Mouse (Mus musculus) liver, embryonic 14.5 days (tissue): ENCODE measurements around the gene Rag1. TPM values are rescaled to one million over a fixed set of nuclear protein-coding genes. Genes with fewer than 3 reads are reported as not detected.

ENCODE experiments used
- ATAC-seq: fragments of 200-750 bp; cut with Nextera tagmentation; 2 replicates; pipeline ENCODE4 v1.8.0; 2017; ENCODE audit warnings: moderate number of reproducible peaks, mild to moderate bottlenecking, moderate library complexity; ENCODE audit not compliant: insufficient read depth
- DNase-seq, 3 experiments: peaks; one replicate each; pipeline ENCODE4 v3.0.0-alpha.2; 2012 to 2013; ENCODE audit warnings: low read depth in 3 of 3, low spot score in 3 of 3
- H3K27ac ChIP-seq: fragments of 300-500 bp; sonication (generic); 2 replicates; pipeline ENCODE4 v1.5.1; 2014; ENCODE audit warnings: moderate library complexity, mild to moderate bottlenecking, control low read depth, inconsistent platforms
- H3K27me3 ChIP-seq: fragments of 300-500 bp; sonication (generic); 2 replicates; pipeline ENCODE4 v1.6.1; 2014; ENCODE audit warnings: mild to moderate bottlenecking, low read length, moderate library complexity; ENCODE audit not compliant: control insufficient read depth, insufficient read depth
- H3K36me3 ChIP-seq: fragments of 300-500 bp; sonication (generic); replicated peaks from 2 replicates; pipeline ENCODE4 v1.6.1; 2014; ENCODE audit warnings: low read depth; ENCODE audit not compliant: control insufficient read depth, insufficient read depth
- H3K4me1 ChIP-seq, 2 experiments: fragments of 200-500 bp in 1 of 2; fragments of 300-500 bp in 1 of 2; sonication (generic) in 1 of 2; replicated peaks; 2 replicates each; pipeline ENCODE4 v1.6.1; 2012 to 2014; ENCODE audit warnings: antibody characterized with exemption in 1 of 2, inconsistent platforms in 1 of 2, low read length in 1 of 2; ENCODE audit not compliant: control insufficient read depth in 2 of 2, insufficient read depth in 2 of 2
- H3K4me2 ChIP-seq: fragments of 300-500 bp; sonication (generic); 2 replicates; pipeline ENCODE4 v1.6.1; 2014; ENCODE audit warnings: low read depth, mild to moderate bottlenecking, control low read depth, moderate library complexity
- H3K4me3 ChIP-seq, 2 experiments: fragments of 200-500 bp in 1 of 2; fragments of 300-500 bp in 1 of 2; sonication (generic) in 1 of 2; 2 replicates each; pipeline ENCODE4 v1.5.1; 2012 to 2014; ENCODE audit warnings: low read depth in 2 of 2, low read length in 2 of 2, mild to moderate bottlenecking in 2 of 2, control low read depth in 1 of 2, inconsistent platforms in 1 of 2, moderate library complexity in 1 of 2; ENCODE audit not compliant: insufficient read depth in 1 of 2
- H3K9ac ChIP-seq: fragments of 300-500 bp; sonication (generic); replicated peaks from 2 replicates; pipeline ENCODE4 v1.6.1; 2014; ENCODE audit warnings: mild to moderate bottlenecking, control low read depth, moderate library complexity
- H3K9me3 ChIP-seq: fragments of 300-500 bp; sonication (generic); 2 replicates; pipeline ENCODE4 v1.6.1; 2016; ENCODE audit warnings: low read length, mixed read lengths; ENCODE audit not compliant: control insufficient read depth
- CTCF ChIP-seq: IDR thresholded peaks from 2 replicates; pipeline ENCODE4 v1.5.1; 2016; ENCODE audit warnings: antibody characterized with exemption, low read depth, control low read depth
- EP300 ChIP-seq: IDR thresholded peaks from 2 replicates; pipeline ENCODE4 v1.6.1; 2016; ENCODE audit warnings: antibody characterized with exemption, low read depth
- WGBS: fragments of 180-500 bp; shearing (Covaris S2); extraction: QIAGEN DNeasy Blood & Tissue Kit; methylation state at CpG from one replicate; pipeline ENCODE4 v1.1.7; 2014; ENCODE audit not compliant: insufficient replicate concordance; 5-methylcytosine and 5-hydroxymethylcytosine counted together
- polyA plus RNA-seq, 2 experiments: library from polyadenylated mRNA; depleted of rRNA in 1 of 2; stranded (reverse) in 1 of 2; unstranded in 1 of 2; fragments of >200 nt; fragmentation: Nextera tagmentation in 1 of 2; extraction: Ambion mirVana in 1 of 2; gene quantifications; 2 replicates each; pipeline versions ENCODE4 v1.2.1 to v1.2.3; 2012 to 2014

The Rag1 gene
- polyA plus RNA-seq, 2 experiments = 0.19 to 0.32 TPM

DNA sequence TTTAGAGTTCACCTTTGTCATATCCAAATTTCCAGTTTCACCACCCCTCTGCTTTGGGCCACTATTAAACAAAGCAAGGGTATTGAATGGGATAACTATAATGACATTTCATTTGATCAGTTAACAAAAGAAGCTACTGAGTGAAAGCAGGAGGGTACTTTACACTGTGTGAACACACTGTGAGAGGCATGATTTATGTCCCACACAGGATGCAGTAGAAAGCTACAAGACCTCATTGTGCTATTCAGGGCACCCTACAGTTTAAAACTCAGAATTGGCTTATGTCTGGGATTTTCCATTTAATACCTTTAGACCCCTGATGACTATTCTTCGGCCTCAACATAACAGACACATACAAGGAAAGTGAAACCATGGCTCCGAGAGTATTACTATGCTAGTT lies 26.3 kb downstream of the Rag1 start:
- WGBS = 59% methylated on average over 2 of the region's 2 CpGs
- ATAC-seq = no peak
- H3K36me3 ChIP-seq = no peaks in the 10 kb centered on the region
- no peak overlapping the region for H3K27ac ChIP-seq
- TF ChIP-seq CTCF (no peak), EP300 (no peak)
- 0 out of 4 replicates have a peak, but pooled peaks cover 0 to 3% of the 10 kb centered on the region in 2 experiments for H3K4me1 ChIP-seq
- H3K27me3 ChIP-seq = no peaks in the 10 kb centered on the region
- no peak overlapping the region for H3K4me2 ChIP-seq
- no peak overlapping the region for H3K9ac ChIP-seq
- H3K9me3 ChIP-seq = no peaks in the 10 kb centered on the region
- DNase-seq = no peak
- no peak overlapping the region for H3K4me3 ChIP-seq

DNA sequence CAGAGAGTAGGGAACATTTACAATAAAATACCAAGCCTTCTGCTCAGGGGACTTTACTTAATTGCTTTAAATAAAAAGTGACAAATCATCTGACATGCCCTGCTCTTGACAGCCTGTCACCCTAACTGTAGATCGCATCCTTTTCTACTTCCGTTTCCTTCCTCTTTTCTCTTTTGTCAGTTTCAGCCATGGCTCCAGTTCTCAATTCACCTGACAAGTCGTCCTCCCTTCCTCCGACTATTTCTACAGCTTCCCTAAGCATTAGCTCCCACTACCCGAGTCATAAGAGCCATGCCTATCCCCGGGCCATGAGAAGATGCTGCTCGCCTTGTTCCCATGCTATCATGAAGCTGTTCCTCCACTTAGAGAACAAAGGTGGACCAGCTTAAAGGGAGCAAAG lies 27.7 kb downstream of the Rag1 start:
- H3K27ac ChIP-seq = no peak overlapping the region

DNA sequence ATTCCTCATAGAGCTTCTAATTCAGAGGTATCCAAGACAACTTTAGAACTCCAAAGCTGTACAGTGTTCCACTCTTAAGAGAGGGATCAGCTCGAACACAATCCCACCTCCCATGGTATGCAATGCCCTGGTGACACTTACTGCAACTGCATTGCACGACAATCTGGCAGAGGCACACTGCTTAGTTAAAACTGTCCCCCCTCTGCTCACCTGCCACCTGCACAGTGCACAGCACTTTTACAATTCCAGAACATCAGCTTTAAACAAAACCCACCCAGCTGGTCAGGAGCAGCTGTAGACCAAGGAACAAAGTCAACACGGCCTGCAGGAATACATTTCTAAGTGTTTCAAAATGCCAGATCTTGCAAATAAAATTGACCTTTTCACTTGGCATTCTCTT lies 28.4 kb downstream of the Rag1 start:
- no peak overlapping the region for H3K4me2 ChIP-seq
- no peak overlapping the region for H3K9ac ChIP-seq
- H3K27ac ChIP-seq = no peak overlapping the region
- no peak for TF ChIP-seq EP300
- no peak for TF ChIP-seq CTCF
- no peaks in the 10 kb centered on the region for H3K27me3 ChIP-seq
- H3K4me3 ChIP-seq = no peak overlapping the region
- H3K4me1 ChIP-seq = 0 out of 4 replicates have a peak, but pooled peaks cover 0 to 3% of the 10 kb centered on the region in 2 experiments
- no peaks in the 10 kb centered on the region for H3K9me3 ChIP-seq
- DNase-seq (no peak), ATAC-seq (no peak)
- no peaks in the 10 kb centered on the region for H3K36me3 ChIP-seq
- 56% methylated on average over 3 of the region's 3 CpGs for WGBS

More for the DNA sequence above, 27.7 kb downstream of the Rag1 start:
- ATAC-seq (no peak), DNase-seq (no peak)
- Histone ChIP-seq H3K4me2 (no peak overlapping the region), H3K4me1 (0 out of 4 replicates have a peak, but pooled peaks cover 0 to 3% of the 10 kb centered on the region in 2 experiments), H3K9me3 (no peaks in the 10 kb centered on the region), H3K36me3 (no peaks in the 10 kb centered on the region), H3K9ac (no peak overlapping the region), H3K4me3 (no peak overlapping the region), H3K27me3 (no peaks in the 10 kb centered on the region)
- WGBS = 15% methylated on average over 7 of the region's 7 CpGs
- TF ChIP-seq CTCF (no peak), EP300 (no peak)

DNA sequence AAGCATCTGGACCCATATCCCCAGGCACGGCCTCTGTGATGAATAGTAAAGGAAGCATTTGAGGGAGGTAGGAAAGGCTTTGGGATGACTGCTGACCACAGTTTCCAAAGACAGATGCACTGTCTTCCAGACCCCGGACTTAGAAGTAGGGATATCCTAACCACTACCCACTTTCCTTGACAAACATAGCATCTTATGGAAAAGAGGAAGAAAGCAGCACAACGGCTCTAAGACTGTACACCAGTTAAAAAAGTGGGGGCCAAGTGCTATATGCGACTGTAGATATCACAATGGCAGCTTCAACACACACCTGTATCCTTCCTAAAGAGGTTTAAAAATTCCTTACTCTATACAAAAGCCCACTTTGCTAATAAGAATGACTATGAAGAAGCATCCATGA lies 30.9 kb downstream of the Rag1 start:
- TF ChIP-seq CTCF (no peak), EP300 (no peak)
- no peak overlapping the region for H3K27ac ChIP-seq
- H3K4me3 ChIP-seq = no peak overlapping the region
- no peaks in the 10 kb centered on the region for H3K27me3 ChIP-seq
- no peaks in the 10 kb centered on the region for H3K9me3 ChIP-seq
- WGBS = 34% methylated on average over 4 of the region's 4 CpGs
- DNase-seq = no peak
- no peak for ATAC-seq
- H3K36me3 ChIP-seq = no peaks in the 10 kb centered on the region
- no peak overlapping the region for H3K4me2 ChIP-seq
- no peak overlapping the region for H3K9ac ChIP-seq
- H3K4me1 ChIP-seq = 0 out of 4 replicates have a peak, but pooled peaks cover 0 to 3% of the 10 kb centered on the region in 2 experiments

GRCm38 (mm10) chr2:101615464-101616305 lies 33.6 kb downstream of the Rag1 start:
- no peaks in the 10 kb centered on the region for H3K4me1 ChIP-seq
- DNase-seq = no peak
- no peaks in the 10 kb centered on the region for H3K27me3 ChIP-seq
- H3K4me2 ChIP-seq = no peak overlapping the region
- WGBS = 57% methylated on average over 10 of the region's 10 CpGs
- no peak overlapping the region for H3K27ac ChIP-seq
- H3K9ac ChIP-seq = no peak overlapping the region
- H3K36me3 ChIP-seq = no peaks in the 10 kb centered on the region
- H3K9me3 ChIP-seq = no peaks in the 10 kb centered on the region
- no peak for TF ChIP-seq CTCF
- TF ChIP-seq EP300 = no peak
- no peak for ATAC-seq
- H3K4me3 ChIP-seq = no peak overlapping the region
